Mouse (Mus musculus) heart, postnatal 0 days (tissue): ENCODE results near the gene Tanc1. TPM values are rescaled to one million over a fixed set of nuclear protein-coding genes. Genes with fewer than 3 reads are reported as not detected.

Experiments used
- ATAC-seq: fragments of 200-750 bp; cut with Nextera tagmentation; 2 replicates; pipeline ENCODE4 v1.8.0; 2017; ENCODE audit warnings: low read depth, moderate number of reproducible peaks, moderate library complexity; ENCODE audit not compliant: insufficient read depth
- DNase-seq: peaks from one replicate; pipeline ENCODE4 v3.0.0-alpha.2; 2016; ENCODE audit warnings: low spot score
- H3K27ac ChIP-seq: fragments of 300-500 bp; sonication (generic); 2 replicates; pipeline ENCODE4 v1.5.1; 2014; ENCODE audit warnings: low read depth, mild to moderate bottlenecking
- H3K27me3 ChIP-seq: fragments of 300-500 bp; sonication (generic); 2 replicates; pipeline ENCODE4 v1.6.1; 2014; ENCODE audit warnings: low read length, mixed read lengths; ENCODE audit not compliant: control insufficient read depth, insufficient read depth
- H3K36me3 ChIP-seq: fragments of 300-500 bp; sonication (generic); replicated peaks from 2 replicates; pipeline ENCODE4 v1.6.1; 2014; ENCODE audit warnings: low read length, mixed read lengths; ENCODE audit not compliant: control insufficient read depth, insufficient read depth
- H3K4me1 ChIP-seq: fragments of 300-500 bp; sonication (generic); 2 replicates; pipeline ENCODE4 v1.6.1; 2014; ENCODE audit warnings: antibody characterized with exemption; ENCODE audit not compliant: control insufficient read depth, insufficient read depth
- H3K4me2 ChIP-seq: fragments of 300-500 bp; sonication (generic); 2 replicates; pipeline ENCODE4 v1.6.1; 2014; ENCODE audit warnings: low read depth, mild to moderate bottlenecking, low read length, moderate library complexity
- H3K4me3 ChIP-seq: fragments of 300-500 bp; sonication (generic); 2 replicates; pipeline ENCODE4 v1.5.1; 2014; ENCODE audit warnings: low read depth, low read length
- H3K9ac ChIP-seq: fragments of 300-500 bp; sonication (generic); replicated peaks from 2 replicates; pipeline ENCODE4 v1.6.1; 2014; ENCODE audit warnings: low read depth, low read length, mixed read lengths
- H3K9me3 ChIP-seq: fragments of 300-500 bp; sonication (generic); replicated peaks from 2 replicates; pipeline ENCODE4 v1.6.1; 2016; ENCODE audit warnings: low read length; ENCODE audit not compliant: control insufficient read depth
- CTCF ChIP-seq: IDR thresholded peaks from 2 replicates; pipeline ENCODE4 v1.5.1; 2016; ENCODE audit warnings: antibody characterized with exemption, control low read depth, low read depth
- EP300 ChIP-seq: IDR thresholded peaks from 2 replicates; pipeline ENCODE4 v1.6.1; 2016; ENCODE audit warnings: antibody characterized with exemption, low read depth
- WGBS: fragments of 180-500 bp; shearing (Covaris S2); extraction: QIAGEN DNeasy Blood & Tissue Kit; methylation state at CpG from one replicate; pipeline ENCODE4 v1.1.7; 2014; 5-methylcytosine and 5-hydroxymethylcytosine counted together
- polyA plus RNA-seq: library from polyadenylated mRNA; unstranded; fragments of >200 nt; fragmentation: Nextera tagmentation; extraction: Ambion mirVana; gene quantifications from 2 replicates; pipeline ENCODE4 v1.2.1, GENCODE M21; 2015
- total RNA-seq: library from RNA; depleted of rRNA; stranded (reverse); fragments of >200 nt; gene quantifications from 2 replicates; pipeline ENCODE4 v1.2.3, GENCODE M21; 2014; ENCODE audit warnings: low replicate concordance

The Tanc1 gene
- total and polyA plus RNA-seq, 2 experiments from 2014 or later = 12.3 to 21.9 TPM

DNA sequence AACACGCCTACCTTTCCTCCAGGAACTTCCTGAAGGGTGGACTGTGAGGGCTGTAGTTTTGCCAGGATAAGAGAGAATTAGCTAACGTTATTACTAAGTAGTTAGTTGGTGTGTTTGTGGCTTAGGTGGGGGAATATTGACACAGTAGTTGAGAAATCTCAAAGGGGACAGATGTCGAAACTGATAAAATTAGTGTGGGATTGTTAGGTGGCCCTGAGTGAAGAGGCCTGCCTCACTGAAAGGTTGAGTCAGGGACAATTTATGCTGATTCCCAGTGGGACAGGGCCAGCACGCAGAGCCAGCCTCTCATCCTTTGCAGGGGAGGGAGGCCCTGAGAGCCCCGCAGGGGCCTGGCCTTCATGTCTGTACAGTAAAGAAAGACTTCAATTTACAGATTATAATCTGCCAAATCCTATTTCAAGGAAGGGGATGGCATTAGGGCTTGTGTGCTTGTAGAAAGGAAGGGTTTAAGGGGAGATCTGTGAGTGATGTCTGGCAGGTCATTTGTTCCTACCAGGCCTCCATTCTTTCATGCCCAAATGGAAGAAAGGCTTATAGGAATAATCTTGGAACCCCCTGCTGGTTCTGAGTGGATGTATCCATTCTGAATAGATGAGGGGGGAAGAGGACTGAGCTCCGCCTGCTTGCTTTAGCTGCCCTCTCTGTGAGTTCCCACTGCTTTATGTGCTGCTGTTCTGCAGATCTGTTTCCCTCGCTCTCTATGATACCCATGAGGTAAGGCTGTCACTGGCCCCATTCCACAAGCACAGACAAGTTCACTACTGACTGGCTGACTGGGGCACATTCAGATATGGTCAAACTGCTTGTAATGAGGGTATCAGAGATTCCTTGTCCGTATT, 41.7 kb downstream of the Tanc1 start:
- no peak overlapping the region for H3K4me3 ChIP-seq
- no peak for TF ChIP-seq EP300
- no peak for TF ChIP-seq CTCF
- H3K4me1 ChIP-seq = peaks cover 15% of the 10 kb centered on the region
- H3K9ac ChIP-seq = no peak overlapping the region
- no peaks in the 10 kb centered on the region for H3K27me3 ChIP-seq
- no peak for ATAC-seq
- no peaks in the 10 kb centered on the region for H3K36me3 ChIP-seq
- H3K27ac ChIP-seq = 0 out of 2 replicates have a peak overlapping the region, but pooled peaks have one; percentile 2
- H3K9me3 ChIP-seq = no peaks in the 10 kb centered on the region
- no peak for DNase-seq
- WGBS = 58% methylated on average over 8 of the region's 8 CpGs
- H3K4me2 ChIP-seq = no peak overlapping the region

GRCm38 (mm10) chr2:59655471-59655870, 43.6 kb downstream of the Tanc1 start:
- 38% methylated on average over 7 of the region's 7 CpGs for WGBS
- Histone ChIP-seq H3K4me2 (no peak overlapping the region), H3K9me3 (no peaks in the 10 kb centered on the region), H3K9ac (no peak overlapping the region), H3K27me3 (no peaks in the 10 kb centered on the region), H3K27ac (no peak overlapping the region; the same call in 1 of the 2 replicates), H3K4me3 (no peak overlapping the region), H3K4me1 (peaks cover 23% of the 10 kb centered on the region), H3K36me3 (no peaks in the 10 kb centered on the region)
- no peak for TF ChIP-seq EP300
- TF ChIP-seq CTCF = no peak
- no peak for DNase-seq
- ATAC-seq = no peak

GRCm38 (mm10) chr2:59656680-59657079, 44.8 kb downstream of the Tanc1 start:
- no peaks in the 10 kb centered on the region for H3K9me3 ChIP-seq
- H3K4me2 ChIP-seq = no peak overlapping the region
- WGBS = 51% methylated on average over 5 of the region's 5 CpGs
- H3K27ac ChIP-seq = peak overlapping the region; percentile 57
- TF ChIP-seq EP300 = no peak
- no peak for TF ChIP-seq CTCF
- H3K36me3 ChIP-seq = no peaks in the 10 kb centered on the region
- H3K4me3 ChIP-seq = no peak overlapping the region
- ATAC-seq = 0 out of 2 replicates have a peak, but pooled peaks have one; percentile 39
- H3K9ac ChIP-seq = no peak overlapping the region
- no peaks in the 10 kb centered on the region for H3K27me3 ChIP-seq
- peaks cover 32% of the 10 kb centered on the region for H3K4me1 ChIP-seq
- no peak for DNase-seq

GRCm38 (mm10) chr2:59659686-59660085, 47.8 kb downstream of the Tanc1 start:
- Histone ChIP-seq H3K36me3 (no peaks in the 10 kb centered on the region), H3K4me3 (no peak overlapping the region), H3K9ac (no peak overlapping the region), H3K9me3 (no peaks in the 10 kb centered on the region), H3K27ac (peak overlapping the region; percentile 35; the same call in 1 of the 2 replicates), H3K4me1 (peaks cover 24% of the 10 kb centered on the region), H3K4me2 (no peak overlapping the region), H3K27me3 (no peaks in the 10 kb centered on the region)
- no peak for ATAC-seq
- 77% methylated on average over 6 of the region's 6 CpGs for WGBS
- TF ChIP-seq CTCF = no peak
- TF ChIP-seq EP300 = no peak
- DNase-seq = no peak

DNA sequence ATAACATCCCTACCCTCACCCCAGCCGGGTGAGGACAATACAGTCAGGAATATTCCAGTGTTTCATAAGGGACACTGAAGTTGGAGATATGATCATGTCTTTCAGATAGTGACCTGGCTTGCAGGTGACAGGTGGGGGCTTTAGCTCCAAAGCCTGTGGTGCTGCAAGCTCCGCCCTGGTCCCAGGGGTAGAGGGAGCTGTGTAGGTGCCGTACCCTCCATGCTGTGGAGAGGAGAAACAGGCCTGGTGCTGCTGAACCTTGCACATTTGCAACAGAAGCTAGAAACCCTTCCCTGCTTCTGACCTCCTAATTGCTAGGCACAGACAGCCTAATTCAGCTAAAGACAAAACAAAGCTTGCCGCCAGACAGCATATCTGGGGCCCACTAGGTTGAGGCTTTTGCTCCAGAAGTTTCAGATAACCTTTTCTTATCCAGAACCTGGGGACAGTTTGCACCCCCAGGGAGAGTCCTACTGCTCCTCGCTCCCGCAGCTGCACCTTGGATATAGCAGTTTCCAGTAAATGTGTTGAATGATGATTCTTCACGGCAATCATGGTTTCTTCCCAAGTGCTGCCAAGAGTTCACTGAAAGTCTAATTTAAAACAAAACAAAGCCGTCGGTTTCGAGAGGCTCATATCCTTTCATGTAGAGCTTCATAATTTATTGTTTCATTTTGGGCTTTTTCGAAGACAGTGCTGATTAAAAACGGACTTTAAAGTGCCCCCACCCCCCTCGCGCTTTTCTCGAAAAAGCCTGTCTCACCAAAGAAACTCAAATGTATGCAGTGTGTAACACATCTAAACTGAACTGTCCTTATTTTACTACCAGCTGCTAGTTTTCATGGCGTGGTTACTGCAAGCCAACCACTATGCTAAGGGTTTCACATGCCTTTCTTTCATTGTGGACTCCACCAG, 49.3 kb downstream of the Tanc1 start:
- Histone ChIP-seq H3K27ac (peak overlapping the region; percentile 44), H3K36me3 (no peaks in the 10 kb centered on the region), H3K4me3 (no peak overlapping the region), H3K4me2 (no peak overlapping the region), H3K27me3 (no peaks in the 10 kb centered on the region), H3K9me3 (no peaks in the 10 kb centered on the region), H3K4me1 (peaks cover 28% of the 10 kb centered on the region), H3K9ac (0 out of 2 replicates have a peak overlapping the region, but pooled peaks have one; percentile 11)
- DNase-seq (no peak), ATAC-seq (no peak)
- 50% methylated on average over 16 of the region's 16 CpGs for whole genome bisulfite sequencing
- TF ChIP-seq EP300 = no peak
- TF ChIP-seq CTCF = no peak
